Comparison of ENCODE assay signal across 10 mouse cellular contexts in the genomic region with DNA sequence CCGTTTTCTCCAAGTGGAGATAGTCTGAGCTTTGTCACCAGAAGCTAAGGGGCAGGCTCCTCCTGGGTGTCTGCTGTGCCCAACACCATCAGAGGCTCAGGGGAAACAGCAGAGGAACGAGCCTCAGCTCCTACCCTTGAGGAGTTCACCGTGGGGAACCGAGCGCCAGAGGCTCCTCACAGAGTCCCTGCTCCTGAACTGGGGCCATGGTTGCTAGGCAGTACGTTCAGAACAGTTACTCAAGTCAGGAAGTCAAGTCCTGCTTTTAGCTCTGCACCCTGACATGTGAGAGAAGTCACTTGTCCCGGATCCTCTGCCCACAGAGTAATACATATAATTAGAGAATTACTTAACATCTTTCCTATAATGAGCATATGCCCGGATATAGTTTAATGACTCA. TPM values are rescaled to one million over a fixed set of nuclear protein-coding genes. Genes with fewer than 3 reads are reported as not detected.
DNase-seq lines count a peak whose midpoint lies in the region; ATAC-seq and TF ChIP-seq lines count a peak whose summit lies in the region.
"Had no signal": no experiment of that assay in that cellular context is flagged by ENCODE, and none has a peak within 500 bp of the region (broad histone marks: within the 10 kb centered on the region; RNA-seq: fewer than 3 reads in every experiment).

No protein-coding gene starts in this region.

- no peaks in the 10 kb centered on the region for H3K36me3 ChIP-seq in midbrain, embryonic 16.5 days (ENCODE audit: control insufficient read depth, insufficient read depth, low read length)
- no peaks in the 10 kb centered on the region for H3K36me3 ChIP-seq in midbrain, embryonic 14.5 days (ENCODE audit: control insufficient read depth, insufficient read depth, low read length)
- H3K36me3 ChIP-seq in intestine, postnatal 0 days (ENCODE audit: control insufficient read depth, insufficient read depth) = no peaks in the 10 kb centered on the region
- H3K36me3 ChIP-seq in stomach, embryonic 15.5 days = no peaks in the 10 kb centered on the region
- H3K36me3 ChIP-seq: kidney, embryonic 15.5 days had no signal

- no peak for TF ChIP-seq CTCF in intestine, postnatal 0 days (IDR thresholded peaks at IDR 0.05; ENCODE audit: low read depth)

- ATAC-seq in midbrain, embryonic 16.5 days = no peak
- ATAC-seq in midbrain, embryonic 14.5 days (ENCODE audit: low FRiP score, low TSS enrichment) = no peak
- no peak for ATAC-seq in intestine, postnatal 0 days
- peak; percentile 43; the same call in 1 of the 2 replicates for ATAC-seq in stomach, embryonic 15.5 days (ENCODE audit: insufficient read depth, low FRiP score, low read depth)

- H3K9me3 ChIP-seq in midbrain, embryonic 16.5 days (replicated peaks; ENCODE audit: control insufficient read depth, low read length, poor library complexity, severe bottlenecking) = no peaks in the 10 kb centered on the region
- H3K9me3 ChIP-seq in midbrain, embryonic 14.5 days (ENCODE audit: control insufficient read depth, low read length) = no peaks in the 10 kb centered on the region
- no peaks in the 10 kb centered on the region for H3K9me3 ChIP-seq in intestine, postnatal 0 days (ENCODE audit: control insufficient read depth)
- H3K9me3 ChIP-seq in stomach, embryonic 15.5 days = no peaks in the 10 kb centered on the region
- H3K9me3 ChIP-seq: kidney, embryonic 15.5 days had no signal

- peaks cover 6% of the 10 kb centered on the region for H3K4me1 ChIP-seq in midbrain, embryonic 16.5 days (ENCODE audit: control insufficient read depth, insufficient read depth, low read length)
- H3K4me1 ChIP-seq in midbrain, embryonic 14.5 days (ENCODE audit: control insufficient read depth, insufficient read depth, low read length) = peaks cover 3% of the 10 kb centered on the region; the same call in 1 of the 2 replicates
- H3K4me1 ChIP-seq in intestine, postnatal 0 days (replicated peaks; ENCODE audit: control insufficient read depth, insufficient read depth, low read length) = no peaks in the 10 kb centered on the region
- peaks cover 8% of the 10 kb centered on the region for H3K4me1 ChIP-seq in stomach, embryonic 15.5 days

- intact Hi-C loops in gastrocnemius, postnatal 14 days (cut with DNase I; ENCODE audit: low total_unique reads) = no loop called here

- no peak overlapping the region for H3K4me3 ChIP-seq in midbrain, embryonic 16.5 days (ENCODE audit: low read depth, low read length)
- no peak overlapping the region for H3K4me3 ChIP-seq in midbrain, embryonic 14.5 days (replicated peaks; ENCODE audit: low read depth, low read length)
- H3K4me3 ChIP-seq in intestine, postnatal 0 days (ENCODE audit: low read depth, low read length) = no peak overlapping the region
- no peak overlapping the region for H3K4me3 ChIP-seq in stomach, embryonic 15.5 days (replicated peaks)
- H3K4me3 ChIP-seq: kidney, embryonic 15.5 days had no signal

- WGBS in midbrain, embryonic 16.5 days = 24% methylated on average over 8 of the region's 8 CpGs
- 25% methylated on average over 8 of the region's 8 CpGs for WGBS in midbrain, embryonic 14.5 days
- WGBS in intestine, postnatal 0 days = 45% methylated on average over 8 of the region's 8 CpGs
- WGBS in stomach, embryonic 15.5 days = 22% methylated on average over 8 of the region's 8 CpGs

- 0 out of 2 replicates have a peak overlapping the region, but pooled peaks have one; percentile 20 for H3K9ac ChIP-seq in midbrain, embryonic 16.5 days (ENCODE audit: low read depth, low read length)
- H3K9ac ChIP-seq in midbrain, embryonic 14.5 days (replicated peaks; ENCODE audit: low read length) = no peak overlapping the region
- no peak overlapping the region for H3K9ac ChIP-seq in intestine, postnatal 0 days (ENCODE audit: low read depth, low read length)
- H3K9ac ChIP-seq in stomach, embryonic 15.5 days = no peak overlapping the region
- H3K9ac ChIP-seq: kidney, embryonic 15.5 days had no signal

- no peak for DNase-seq in midbrain, embryonic 14.5 days
- DNase-seq in gastrocnemius, postnatal 14 days = peak; percentile 63
- no peak for DNase-seq in testis, postnatal 14 days (ENCODE audit: low spot score)
- DNase-seq in kidney, adult 8-10 months = no peak
- DNase-seq in layer of hippocampus, adult 9-10 months (ENCODE audit: low spot score) = no peak
- DNase-seq: right cerebral cortex, postnatal 14 days had no signal

- no peak overlapping the region for H3K4me2 ChIP-seq in midbrain, embryonic 16.5 days (ENCODE audit: low read length)
- no peak overlapping the region for H3K4me2 ChIP-seq in midbrain, embryonic 14.5 days (ENCODE audit: low read length)
- H3K4me2 ChIP-seq in intestine, postnatal 0 days (replicated peaks; ENCODE audit: low read depth) = peak overlapping the region; percentile 21; the same call in 1 of the 2 replicates
- 0 out of 2 replicates have a peak overlapping the region, but pooled peaks have one; percentile 17 for H3K4me2 ChIP-seq in stomach, embryonic 15.5 days
- H3K4me2 ChIP-seq: kidney, embryonic 15.5 days had no signal

- H3K27ac ChIP-seq in midbrain, embryonic 16.5 days (ENCODE audit: low read length) = no peak overlapping the region
- H3K27ac ChIP-seq in midbrain, embryonic 14.5 days (replicated peaks; ENCODE audit: low read depth, low read length) = no peak overlapping the region
- H3K27ac ChIP-seq in intestine, postnatal 0 days (ENCODE audit: low read depth, low read length) = no peak overlapping the region
- peak overlapping the region; percentile 60 for H3K27ac ChIP-seq in stomach, embryonic 15.5 days
- H3K27ac ChIP-seq: kidney, embryonic 15.5 days had no signal

- no peaks in the 10 kb centered on the region for H3K27me3 ChIP-seq in midbrain, embryonic 16.5 days (ENCODE audit: control insufficient read depth, insufficient read depth, low read depth, low read length)
- H3K27me3 ChIP-seq in midbrain, embryonic 14.5 days (ENCODE audit: control insufficient read depth, insufficient read depth, low read length) = no peaks in the 10 kb centered on the region; the same call in 1 of the 2 replicates
- no peaks in the 10 kb centered on the region for H3K27me3 ChIP-seq in intestine, postnatal 0 days (replicated peaks; ENCODE audit: control insufficient read depth, insufficient read depth, low read length)
- H3K27me3 ChIP-seq in stomach, embryonic 15.5 days (replicated peaks) = no peaks in the 10 kb centered on the region
- H3K27me3 ChIP-seq: kidney, embryonic 15.5 days had no signal

RNA-seq across cellular contexts. Expression of a gene that starts 23.3 kb away (rescaled TPM):
- 2.6 and 3.2 TPM in 2 replicates for polyA plus RNA-seq in midbrain, embryonic 16.5 days (2015; fragmentation: Nextera tagmentation; extraction: Ambion mirVana)
- 4.2 TPM in 2 replicates for polyA plus RNA-seq in midbrain, embryonic 14.5 days (2014; fragmentation: Nextera tagmentation; extraction: Ambion mirVana)
- total RNA-seq in gastrocnemius, postnatal 14 days (2021) = 10 to 100 TPM; 21.6 to 26.0 TPM
- 2.6 and 3.0 TPM in 2 replicates for polyA plus RNA-seq in intestine, postnatal 0 days (2015; fragmentation: Nextera tagmentation; extraction: Ambion mirVana)
- 7.7 and 9.6 TPM in 2 replicates for polyA plus RNA-seq in stomach, embryonic 15.5 days (2015; fragmentation: Nextera tagmentation; extraction: Ambion mirVana)

RNA-seq across cellular contexts. Expression of a gene that starts 57.2 kb away (rescaled TPM):
- 11.8 and 14.1 TPM in 2 replicates for polyA plus RNA-seq in midbrain, embryonic 16.5 days (2015; fragmentation: Nextera tagmentation; extraction: Ambion mirVana)
- polyA plus RNA-seq in midbrain, embryonic 14.5 days (2014; fragmentation: Nextera tagmentation; extraction: Ambion mirVana) = 7.9 and 10.3 TPM in 2 replicates
- total RNA-seq in gastrocnemius, postnatal 14 days (2021) = under 1 TPM; 0.49 to 0.53 TPM
- polyA plus RNA-seq in intestine, postnatal 0 days (2015; fragmentation: Nextera tagmentation; extraction: Ambion mirVana) = 0.33 and 0.72 TPM in 2 replicates
- 0.39 and 0.55 TPM in 2 replicates for polyA plus RNA-seq in stomach, embryonic 15.5 days (2015; fragmentation: Nextera tagmentation; extraction: Ambion mirVana)

Comparison
In these comparisons a context has a peak if more than half of its experiments do, and no peak if none do; other contexts are left out.
1. H3K4me2 ChIP-seq: peak in intestine, postnatal 0 days (single experiment) and stomach, embryonic 15.5 days (single experiment); none in midbrain, embryonic 16.5 days (single experiment) and midbrain, embryonic 14.5 days (single experiment).